Mouse (Mus musculus) kidney, postnatal 0 days (tissue): ENCODE measurements around the gene Rnf220. TPM values are rescaled to one million over a fixed set of nuclear protein-coding genes. Genes with fewer than 3 reads are reported as not detected.

Experiments used
- ATAC-seq: fragments of 200-750 bp; cut with Nextera tagmentation; replicated peaks from 2 replicates; pipeline ENCODE4 v1.8.0; 2017; ENCODE audit warnings: low read depth, moderate number of reproducible peaks, moderate TSS enrichment, moderate library complexity; ENCODE audit not compliant: low FRiP score
- DNase-seq: peaks from one replicate; pipeline ENCODE4 v3.0.0-alpha.2; 2016; ENCODE audit warnings: low spot score
- H3K27ac ChIP-seq: fragments of 300-500 bp; sonication (generic); 2 replicates; pipeline ENCODE4 v1.5.1; 2014; ENCODE audit warnings: mild to moderate bottlenecking
- H3K27me3 ChIP-seq: fragments of 300-500 bp; sonication (generic); 2 replicates; pipeline ENCODE4 v1.6.1; 2014; ENCODE audit warnings: low read length, mixed read lengths; ENCODE audit not compliant: insufficient read depth
- H3K36me3 ChIP-seq: fragments of 300-500 bp; sonication (generic); 2 replicates; pipeline ENCODE4 v1.6.1; 2014; ENCODE audit warnings: low read length, mixed read lengths; ENCODE audit not compliant: insufficient read depth
- H3K4me1 ChIP-seq: fragments of 300-500 bp; sonication (generic); replicated peaks from 2 replicates; pipeline ENCODE4 v1.6.1; 2014; ENCODE audit warnings: antibody characterized with exemption, low read length, mixed read lengths; ENCODE audit not compliant: insufficient read depth
- H3K4me2 ChIP-seq: fragments of 300-500 bp; sonication (generic); 2 replicates; pipeline ENCODE4 v1.6.1; 2014; ENCODE audit warnings: mild to moderate bottlenecking, low read length, moderate library complexity, mixed read lengths
- H3K4me3 ChIP-seq: fragments of 300-500 bp; sonication (generic); replicated peaks from 2 replicates; pipeline ENCODE4 v1.5.1; 2014; ENCODE audit warnings: low read depth, low read length
- H3K9ac ChIP-seq: fragments of 300-500 bp; sonication (generic); 2 replicates; pipeline ENCODE4 v1.6.1; 2014; ENCODE audit warnings: low read depth, low read length
- H3K9me3 ChIP-seq: fragments of 300-500 bp; sonication (generic); replicated peaks from 2 replicates; pipeline ENCODE4 v1.6.1; 2016; ENCODE audit warnings: low read length, inconsistent platforms, mixed read lengths
- CTCF ChIP-seq: IDR thresholded peaks from 2 replicates; pipeline ENCODE4 v1.5.1; 2016; ENCODE audit warnings: antibody characterized with exemption, low read depth, mild to moderate bottlenecking, moderate library complexity
- WGBS: fragments of 180-500 bp; shearing (Covaris S2); extraction: QIAGEN DNeasy Blood & Tissue Kit; methylation state at CpG from one replicate; pipeline ENCODE4 v1.1.7; 2014; 5-methylcytosine and 5-hydroxymethylcytosine counted together
- polyA plus RNA-seq: library from polyadenylated mRNA; unstranded; fragments of >200 nt; fragmentation: Nextera tagmentation; extraction: Ambion mirVana; gene quantifications from 2 replicates; pipeline ENCODE4 v1.2.1, GENCODE M21; 2015

Gene Rnf220
- polyA plus RNA-seq, 1 experiment from 2014 or later, result 62.1 TPM

GRCm38 (mm10) chr4:117449151-117449550 is 47.7 kb downstream of the Rnf220 start:
- no peak for DNase-seq
- Histone ChIP-seq H3K27me3 (no peaks in the 10 kb centered on the region), H3K4me1 (no peaks in the 10 kb centered on the region), H3K9ac (no peak overlapping the region), H3K36me3 (no peaks in the 10 kb centered on the region), H3K4me3 (no peak overlapping the region), H3K4me2 (no peak overlapping the region), H3K27ac (no peak overlapping the region), H3K9me3 (no peaks in the 10 kb centered on the region)
- no peak for TF ChIP-seq CTCF
- WGBS, result 87% methylated on average over 1 of the region's 1 CpGs
- ATAC-seq, result no peak

GRCm38 (mm10) chr4:117447926-117448325 is 48.9 kb downstream of the Rnf220 start:
- Histone ChIP-seq H3K9ac (no peak overlapping the region), H3K4me3 (no peak overlapping the region), H3K27me3 (no peaks in the 10 kb centered on the region), H3K9me3 (no peaks in the 10 kb centered on the region), H3K4me2 (no peak overlapping the region), H3K36me3 (no peaks in the 10 kb centered on the region), H3K4me1 (no peaks in the 10 kb centered on the region), H3K27ac (no peak overlapping the region)
- ATAC-seq, result no peak
- no peak for TF ChIP-seq CTCF
- no peak for DNase-seq
- 89% methylated on average over 3 of the region's 3 CpGs for WGBS

- no peak for DNase-seq
- WGBS, result 81% methylated on average over 19 of the region's 19 CpGs
These were observed 51.2 kb downstream of the Rnf220 start for GRCm38 (mm10) chr4:117445516-117446207.

GRCm38 (mm10) chr4:117438919-117439318 is 57.9 kb downstream of the Rnf220 start:
- Histone ChIP-seq H3K4me1 (no peaks in the 10 kb centered on the region), H3K27ac (no peak overlapping the region), H3K4me2 (no peak overlapping the region), H3K9me3 (no peaks in the 10 kb centered on the region), H3K9ac (no peak overlapping the region), H3K4me3 (no peak overlapping the region), H3K27me3 (no peaks in the 10 kb centered on the region), H3K36me3 (no peaks in the 10 kb centered on the region)
- 79% methylated on average over 3 of the region's 3 CpGs for WGBS
- TF ChIP-seq CTCF, result no peak
- ATAC-seq, result no peak
- DNase-seq, result no peak

More at GRCm38 (mm10) chr4:117445516-117446207, 51.2 kb downstream of the Rnf220 start:
- H3K4me3 ChIP-seq, result no peak overlapping the region
- no peaks in the 10 kb centered on the region for H3K9me3 ChIP-seq
- no peak for TF ChIP-seq CTCF
- no peaks in the 10 kb centered on the region for H3K27me3 ChIP-seq
- no peaks in the 10 kb centered on the region for H3K36me3 ChIP-seq
- no peak for ATAC-seq
- H3K4me1 ChIP-seq, result no peaks in the 10 kb centered on the region
- H3K9ac ChIP-seq, result no peak overlapping the region
- no peak overlapping the region for H3K4me2 ChIP-seq
- no peak overlapping the region for H3K27ac ChIP-seq

GRCm38 (mm10) chr4:117438064-117438463 is 58.8 kb downstream of the Rnf220 start:
- H3K9ac ChIP-seq, result no peak overlapping the region
- no peak overlapping the region for H3K4me3 ChIP-seq
- no peak overlapping the region for H3K27ac ChIP-seq
- TF ChIP-seq CTCF, result no peak
- DNase-seq (no peak), ATAC-seq (no peak)
- H3K27me3 ChIP-seq, result no peaks in the 10 kb centered on the region
- no peaks in the 10 kb centered on the region for H3K4me1 ChIP-seq
- WGBS, result 89% methylated on average over 14 of the region's 14 CpGs
- no peaks in the 10 kb centered on the region for H3K9me3 ChIP-seq
- no peak overlapping the region for H3K4me2 ChIP-seq
- H3K36me3 ChIP-seq, result no peaks in the 10 kb centered on the region

- H3K4me1 ChIP-seq, result no peaks in the 10 kb centered on the region
- H3K27me3 ChIP-seq, result no peaks in the 10 kb centered on the region
- no peak for DNase-seq
- H3K4me2 ChIP-seq, result no peak overlapping the region
- no peak for ATAC-seq
- whole genome bisulfite sequencing, result 28% methylated on average over 14 of the region's 14 CpGs
- H3K9ac ChIP-seq, result no peak overlapping the region
- no peak overlapping the region for H3K27ac ChIP-seq
- TF ChIP-seq CTCF, result no peak
- no peaks in the 10 kb centered on the region for H3K9me3 ChIP-seq
- no peak overlapping the region for H3K4me3 ChIP-seq
- H3K36me3 ChIP-seq, result no peaks in the 10 kb centered on the region
These were observed 59.7 kb downstream of the Rnf220 start for GRCm38 (mm10) chr4:117436995-117437660.
